Mouse (Mus musculus): Measurements from ENCODE around the gene Mrgprb5. TPM values are rescaled to one million over a fixed set of nuclear protein-coding genes. Genes with fewer than 3 reads are reported as not detected.

The Mrgprb5 gene
- not detected in 2 replicates for polyA plus RNA-seq (2012; rRNA removed; ENCODE audit: low replicate concordance)

GRCm38 (mm10) chr7:48168919-48169318 is at the start of gene Mrgprb5:
Gene Mrgprb5 (minus strand): TSS chr7:48169019.

GRCm38 (mm10) chr7:48199188-48199587 is 30.4 kb upstream of the Mrgprb5 start, which contains the start of gene Mrgprb4:
Gene Mrgprb4 (minus strand): TSS chr7:48199288.

Other genes with a start within 250 kb of the Mrgprb5 start
- not detected in 2 replicates for gene Mrgpra4, start 186.9 kb downstream of the Mrgprb5 start, polyA plus RNA-seq (2012; rRNA removed; ENCODE audit: low replicate concordance)
- 0.10 TPM in 1 of 2 replicates, not detected in the other for gene Mrgprx1, start 141.4 kb downstream of the Mrgprb5 start, polyA plus RNA-seq (2012; rRNA removed; ENCODE audit: low replicate concordance)
- not detected in 2 replicates for gene Mrgprb4, start 30.3 kb upstream of the Mrgprb5 start, polyA plus RNA-seq (2012; rRNA removed; ENCODE audit: low replicate concordance)
- gene Mrgprb8, start 219.5 kb upstream of the Mrgprb5 start, polyA plus RNA-seq (2012; rRNA removed; ENCODE audit: low replicate concordance): not detected in 2 replicates